Mouse (Mus musculus) small intestine, adult 2 months (tissue): ENCODE measurements around the gene C330007P06Rik. TPM values are rescaled to one million over a fixed set of nuclear protein-coding genes. Genes with fewer than 3 reads are reported as not detected.

Experiments used
- H3K27ac ChIP-seq: fragments of 200-500 bp; 2 replicates; pipeline ENCODE4 v1.5.1; 2012; ENCODE audit warnings: low read depth, low read length, control low read depth, inconsistent platforms; ENCODE audit not compliant: insufficient read depth
- H3K27me3 ChIP-seq: fragments of 200-500 bp; 2 replicates; pipeline ENCODE4 v1.6.1; 2012; ENCODE audit warnings: mild to moderate bottlenecking, moderate library complexity, low read length, inconsistent platforms; ENCODE audit not compliant: control insufficient read depth, insufficient read depth
- H3K36me3 ChIP-seq: fragments of 200-500 bp; 2 replicates; pipeline ENCODE4 v1.6.1; 2012; ENCODE audit warnings: mild to moderate bottlenecking, low read length, control low read depth, inconsistent platforms; ENCODE audit not compliant: control insufficient read depth, insufficient read depth
- H3K4me1 ChIP-seq: fragments of 200-500 bp; 2 replicates; pipeline ENCODE4 v1.6.1; 2012; ENCODE audit warnings: low read length, inconsistent platforms, mixed read lengths; ENCODE audit not compliant: control insufficient read depth, insufficient read depth, insufficient read length
- H3K4me3 ChIP-seq: fragments of 200-500 bp; 2 replicates; pipeline ENCODE4 v1.5.1; 2012; ENCODE audit warnings: low read depth, mild to moderate bottlenecking, control low read depth, inconsistent platforms, low read length, moderate library complexity
- CTCF ChIP-seq: fragments of 200-500 bp; IDR thresholded peaks from 2 replicates; pipeline ENCODE4 v1.5.1; 2012; ENCODE audit warnings: low read depth, mild to moderate bottlenecking, control low read depth, inconsistent platforms, low read length, moderate library complexity, mixed read lengths; ENCODE audit not compliant: insufficient replicate concordance, insufficient read length; ENCODE audit errors: extremely low read depth
- POLR2A ChIP-seq: fragments of 200-500 bp; IDR thresholded peaks from 2 replicates; pipeline ENCODE4 v1.6.1; 2012; ENCODE audit warnings: low read depth, mild to moderate bottlenecking, control low read depth, inconsistent platforms, low read length, moderate library complexity
- WGBS: fragments of 180-500 bp; shearing (Covaris S2); methylation state at CpG from one replicate; pipeline ENCODE4 v1.1.7; 2018; 5-methylcytosine and 5-hydroxymethylcytosine counted together
- polyA plus RNA-seq: library from polyadenylated mRNA; depleted of rRNA; stranded (reverse); fragments of >200 nt; gene quantifications from 2 replicates; pipeline ENCODE4 v1.2.3, GENCODE M21; 2012; rRNA removed

The C330007P06Rik gene
- polyA plus RNA-seq, 1 experiment = 5.2 TPM

DNA sequence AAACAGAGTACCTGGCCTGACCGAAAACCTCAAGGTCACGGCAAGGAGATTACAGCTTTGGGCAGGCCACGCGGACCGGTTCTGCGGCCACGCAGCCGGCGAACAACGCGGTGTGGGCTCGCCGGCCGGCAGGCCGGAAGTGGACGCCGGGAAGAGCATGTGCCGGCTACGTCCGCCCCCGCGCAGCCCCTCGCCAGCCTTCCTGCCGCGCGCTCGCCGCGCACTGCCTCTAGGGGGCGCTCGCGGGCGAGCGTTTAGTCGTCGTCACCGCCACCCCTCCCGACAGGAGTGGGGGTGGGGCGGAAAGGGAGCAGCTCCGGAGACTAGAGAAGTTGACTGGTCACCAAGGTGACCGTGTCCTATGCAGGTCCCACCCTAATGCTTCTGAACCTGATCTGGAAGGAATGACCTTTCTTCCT is 77.7 kb downstream of the C330007P06Rik start:
- 11% methylated on average over 41 of the region's 41 CpGs for WGBS
- Histone ChIP-seq H3K4me3 (peak overlapping the region; percentile 96), H3K36me3 (peaks cover 16% of the 10 kb centered on the region), H3K27ac (peak overlapping the region; percentile 98), H3K27me3 (no peaks in the 10 kb centered on the region), H3K4me1 (peaks cover 2% of the 10 kb centered on the region; the same call in 1 of the 2 replicates)
- TF ChIP-seq POLR2A (no peak; the same call in 1 of the 2 replicates), CTCF (peak; percentile 61)

DNA sequence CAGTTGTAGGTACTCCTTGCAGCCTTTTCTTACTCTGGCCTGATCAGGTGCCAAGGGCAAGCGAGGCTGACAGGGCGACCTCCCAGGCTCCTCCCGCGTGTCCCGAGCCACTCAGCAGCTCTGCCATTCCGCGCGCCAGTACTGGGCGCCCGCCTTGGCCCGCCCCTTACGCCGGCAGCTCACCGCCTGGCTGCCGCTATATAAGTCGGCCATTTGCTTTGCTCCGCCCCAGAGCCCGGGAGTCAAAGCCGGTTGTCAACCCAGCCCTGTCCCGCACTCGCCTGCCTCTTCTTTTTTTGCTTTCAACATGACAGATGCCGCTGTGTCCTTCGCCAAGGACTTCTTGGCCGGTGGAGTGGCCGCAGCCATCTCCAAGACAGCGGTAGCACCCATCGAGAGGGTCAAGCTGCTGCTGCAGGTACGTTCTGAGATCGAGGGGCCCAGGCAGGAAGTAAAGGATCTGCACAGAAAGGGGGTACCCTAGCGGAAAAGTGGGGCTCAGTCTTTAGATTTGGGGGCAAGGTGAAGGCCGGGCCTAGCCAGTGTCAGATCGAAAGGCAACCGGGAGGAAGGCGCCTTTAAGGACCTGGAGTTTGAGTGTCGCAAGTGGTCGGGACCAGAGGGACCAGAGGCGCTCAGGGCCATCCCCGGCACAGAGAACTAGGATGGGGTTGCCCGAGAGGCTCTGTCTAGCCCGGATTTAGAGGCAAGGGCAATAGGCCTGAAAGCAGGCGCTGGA is 78.3 kb downstream of the C330007P06Rik start, which contains the start of gene Slc25a5:
Slc25a5 (plus strand) TSS at position 228 of the 739 bp plus-strand sequence.
- 11% methylated on average over 41 of the region's 41 CpGs for WGBS
- TF ChIP-seq CTCF (no peak), POLR2A (peak; percentile 87)
- peaks cover 2% of the 10 kb centered on the region; the same call in 1 of the 2 replicates for H3K4me1 ChIP-seq

DNA sequence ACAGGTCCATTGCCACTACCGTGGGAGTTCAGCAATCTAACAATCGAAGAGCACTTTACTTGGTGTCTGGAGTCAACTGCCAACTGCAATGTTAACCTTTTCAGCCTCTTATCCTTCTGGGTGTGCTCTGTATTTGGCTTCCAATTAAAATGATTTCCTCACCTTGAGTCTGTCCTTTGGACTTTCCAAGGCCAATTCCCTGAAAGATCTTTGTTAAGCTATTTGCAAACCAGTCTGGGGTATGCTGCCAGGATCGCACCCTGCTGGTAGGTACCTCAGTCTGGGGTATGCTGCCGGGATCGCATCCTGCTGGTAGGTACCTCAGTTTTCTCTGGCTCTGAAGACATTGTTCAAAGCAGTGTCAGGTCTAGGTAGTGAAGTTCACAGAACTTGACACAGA is 79.3 kb downstream of the C330007P06Rik start:
- H3K4me1 ChIP-seq = peaks cover 2% of the 10 kb centered on the region; the same call in 1 of the 2 replicates
- H3K27ac ChIP-seq = peak overlapping the region; percentile 82
- 38% methylated on average over 5 of the region's 5 CpGs for WGBS
- no peak for TF ChIP-seq POLR2A
- TF ChIP-seq CTCF = no peak
- no peaks in the 10 kb centered on the region for H3K27me3 ChIP-seq
- no peak overlapping the region; the same call in 1 of the 2 replicates for H3K4me3 ChIP-seq
- peaks cover 16% of the 10 kb centered on the region for H3K36me3 ChIP-seq

More for the DNA sequence above, 78.3 kb downstream of the C330007P06Rik start, which contains the start of gene Slc25a5:
- Histone ChIP-seq H3K27me3 (no peaks in the 10 kb centered on the region), H3K4me3 (peak within 1 kb of the TSS; percentile 96), H3K27ac (peak within 1 kb of the TSS; percentile 98), H3K36me3 (peaks cover 16% of the 10 kb centered on the region)

DNA sequence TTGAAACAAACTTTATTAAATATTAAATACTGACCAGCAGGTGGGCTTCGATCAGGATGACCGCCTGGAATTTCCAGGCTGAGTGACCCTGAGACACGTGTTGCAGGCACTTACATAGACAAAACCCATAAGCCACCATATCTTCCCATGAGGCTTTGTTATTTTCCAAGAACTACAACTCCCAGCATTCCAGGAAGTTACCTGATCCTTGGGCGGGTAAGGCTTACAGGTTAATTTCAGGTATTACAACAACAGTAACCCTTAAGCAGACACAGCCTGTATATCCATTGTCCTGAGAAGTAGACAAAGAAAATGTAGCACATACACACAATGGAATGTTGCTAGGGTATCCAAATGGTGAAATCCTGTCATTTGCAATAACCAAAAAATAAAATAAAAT is 84.6 kb downstream of the C330007P06Rik start:
- Histone ChIP-seq H3K36me3 (no peaks in the 10 kb centered on the region), H3K4me1 (no peaks in the 10 kb centered on the region; the same call in 1 of the 2 replicates), H3K4me3 (no peak overlapping the region), H3K27ac (no peak overlapping the region), H3K27me3 (no peaks in the 10 kb centered on the region)
- TF ChIP-seq CTCF (no peak), POLR2A (no peak)
- WGBS = 30% methylated on average over 4 of the region's 4 CpGs

DNA sequence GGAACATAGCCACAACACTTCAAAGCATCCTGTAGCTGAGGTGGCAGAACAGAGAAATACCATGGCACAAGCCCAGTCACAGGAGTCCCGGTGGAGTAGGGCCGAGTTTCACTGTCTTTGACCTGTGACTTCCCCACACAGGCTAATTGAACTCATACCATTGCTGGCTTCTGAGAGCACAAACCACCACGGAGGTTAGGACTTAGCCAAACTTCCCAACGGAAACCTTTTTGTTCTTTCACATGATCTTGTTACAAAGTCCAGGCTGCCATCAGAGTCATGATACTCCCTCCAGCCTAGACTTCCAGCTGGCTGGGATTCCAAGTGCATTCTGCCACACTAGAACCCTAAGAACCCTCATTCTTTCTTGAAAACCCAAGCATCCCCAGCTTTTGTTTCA is 96.2 kb downstream of the C330007P06Rik start:
- TF ChIP-seq CTCF (no peak), POLR2A (no peak)
- Histone ChIP-seq H3K4me1 (no peaks in the 10 kb centered on the region), H3K27me3 (no peaks in the 10 kb centered on the region), H3K36me3 (no peaks in the 10 kb centered on the region), H3K4me3 (no peak overlapping the region), H3K27ac (no peak overlapping the region)
- WGBS = 52% methylated on average over 4 of the region's 4 CpGs

DNA sequence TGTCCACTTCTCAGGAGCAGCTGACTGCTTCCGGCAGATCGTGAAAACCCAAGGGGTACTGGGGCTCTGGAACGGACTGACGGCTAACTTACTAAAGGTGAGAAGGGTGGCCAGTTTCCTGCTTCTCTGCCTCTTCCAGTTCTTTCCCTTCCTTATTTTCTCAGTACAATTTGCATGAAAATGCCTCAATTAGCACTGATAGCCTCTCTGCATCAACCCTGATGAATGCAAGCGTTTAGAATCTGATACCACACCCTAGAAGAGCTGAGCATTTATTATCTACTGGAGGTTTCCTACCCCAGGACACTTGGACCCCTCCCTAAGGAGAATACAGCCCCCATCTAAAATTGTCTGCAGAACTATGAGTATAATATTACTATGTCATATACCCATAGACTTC is 98.4 kb downstream of the C330007P06Rik start:
- Histone ChIP-seq H3K27ac (no peak overlapping the region), H3K4me1 (no peaks in the 10 kb centered on the region), H3K36me3 (no peaks in the 10 kb centered on the region), H3K4me3 (no peak overlapping the region), H3K27me3 (no peaks in the 10 kb centered on the region)
- 91% methylated on average over 5 of the region's 5 CpGs for WGBS
- TF ChIP-seq POLR2A = no peak
- no peak for TF ChIP-seq CTCF

Other genes starting within 250 kb of the C330007P06Rik start
- gene Akap17b, start 228.7 kb downstream of the C330007P06Rik start, polyA plus RNA-seq = 0.15 and 0.20 TPM in 2 replicates
- gene Slc25a43, start 130.5 kb downstream of the C330007P06Rik start, polyA plus RNA-seq = 0.75 and 1.1 TPM in 2 replicates
- gene Slc25a5, start 78.5 kb downstream of the C330007P06Rik start, polyA plus RNA-seq = 962 and 2,171 TPM in 2 replicates
- gene Ube2a, start 211 bp downstream of the C330007P06Rik start, polyA plus RNA-seq = 20.6 and 34.2 TPM in 2 replicates
- 0.08 TPM in 2 replicates for gene Nkrf, start 28.8 kb upstream of the C330007P06Rik start, polyA plus RNA-seq
- gene Sept6, start 117.7 kb upstream of the C330007P06Rik start, polyA plus RNA-seq = 3.8 and 4.0 TPM in 2 replicates
- gene Sowahd, start 174.7 kb upstream of the C330007P06Rik start, polyA plus RNA-seq = 0.08 and 0.60 TPM in 2 replicates
- 2.5 and 4.4 TPM in 2 replicates for gene Rpl39, start 211.3 kb upstream of the C330007P06Rik start, polyA plus RNA-seq
- gene Upf3b, start 236.2 kb upstream of the C330007P06Rik start, polyA plus RNA-seq = 0.29 and 0.75 TPM in 2 replicates